Mouse (Mus musculus) CH12.LX (cell line): ENCODE results near the gene Fbxo39. TPM values are rescaled to one million over a fixed set of nuclear protein-coding genes. Genes with fewer than 3 reads are reported as not detected.
A peak's percentile ranks its signal among the peaks of the same experiment; 100 is the strongest.

Source experiments
- DNase-seq: peaks from one replicate; pipeline ENCODE4 v3.0.0-alpha.2; 2013; ENCODE audit errors: extremely low read depth
- H3K27ac ChIP-seq: 2 replicates; pipeline ENCODE4 v1.5.1; 2012; ENCODE audit warnings: low read depth, mild to moderate bottlenecking, control low read depth, moderate library complexity; ENCODE audit not compliant: insufficient read depth
- H3K27me3 ChIP-seq: replicated peaks from 2 replicates; pipeline ENCODE3; 2012; ENCODE audit warnings: inconsistent platforms
- H3K36me3 ChIP-seq, 2 experiments: replicated peaks in 1 of 2; 2 replicates each; pipeline versions ENCODE3 to v1.6.1; 2012; ENCODE audit warnings: inconsistent platforms in 1 of 2, low read length in 1 of 2, mild to moderate bottlenecking in 1 of 2, mixed read lengths in 1 of 2, moderate library complexity in 1 of 2; ENCODE audit not compliant: control insufficient read depth in 1 of 2, insufficient read depth in 1 of 2
- H3K4me1 ChIP-seq, 2 experiments: 2 replicates each; pipeline ENCODE4 v1.6.1; 2012; ENCODE audit warnings: inconsistent platforms in 1 of 2, moderate library complexity in 1 of 2; ENCODE audit not compliant: insufficient read depth in 2 of 2, control insufficient read depth in 1 of 2
- H3K4me2 ChIP-seq: 2 replicates; pipeline ENCODE4 v1.6.1; 2012; ENCODE audit warnings: low read depth, mild to moderate bottlenecking, control low read depth; ENCODE audit not compliant: poor library complexity, insufficient read depth, severe bottlenecking
- H3K4me3 ChIP-seq, 3 experiments: fragments of 150-350 bp in 1 of 3; sonication (generic) in 1 of 3; replicated peaks in 1 of 3; 2 replicates each; pipeline versions ENCODE3 to v1.5.1; 2011 to 2012; ENCODE audit warnings: low read depth in 2 of 3, low read length in 2 of 3, mild to moderate bottlenecking in 2 of 3, moderate library complexity in 2 of 3, control low read depth in 1 of 3, improper control_type of control experiment in 1 of 3, inconsistent platforms in 1 of 3, mixed read lengths in 1 of 3; ENCODE audit not compliant: poor library complexity in 1 of 3
- H3K79me2 ChIP-seq: replicated peaks from 2 replicates; pipeline ENCODE4 v1.6.1; 2012; ENCODE audit warnings: mild to moderate bottlenecking, moderate library complexity; ENCODE audit not compliant: control insufficient read depth, poor library complexity, insufficient read depth, severe bottlenecking; ENCODE audit errors: extremely low read depth
- H3K9ac ChIP-seq: 2 replicates; pipeline ENCODE4 v1.6.1; 2012; ENCODE audit warnings: low read depth, mild to moderate bottlenecking, control low read depth, moderate library complexity; ENCODE audit not compliant: insufficient read depth
- H3K9me3 ChIP-seq: replicated peaks from 2 replicates; pipeline ENCODE3; 2012; ENCODE audit warnings: low read length, inconsistent platforms, mixed read lengths
- CHD2 ChIP-seq: IDR thresholded peaks from 2 replicates; pipeline ENCODE4 v1.6.1; 2011; ENCODE audit warnings: low read length, improper control_type of control experiment
- CTCF ChIP-seq, 2 experiments: IDR thresholded peaks in 1 of 2; conservative IDR thresholded peaks in 1 of 2; 2 replicates each; pipeline ENCODE4 v1.5.1; 2011 to 2012; ENCODE audit warnings: low read depth in 2 of 2, low read length in 2 of 2, improper control_type of control experiment in 1 of 2, inconsistent platforms in 1 of 2, mild to moderate bottlenecking in 1 of 2, moderate library complexity in 1 of 2
- E2F4 ChIP-seq: IDR thresholded peaks from 2 replicates; pipeline ENCODE4 v1.6.1; 2011; ENCODE audit warnings: low read depth, low read length, improper control_type of control experiment; ENCODE audit not compliant: insufficient replicate concordance
- ETS1 ChIP-seq: conservative IDR thresholded peaks from 2 replicates; pipeline ENCODE4 v1.6.1; 2012; ENCODE audit warnings: low read depth, mild to moderate bottlenecking, inconsistent platforms, low read length, improper control_type of control experiment, moderate library complexity
- GABPA ChIP-seq: IDR thresholded peaks from 2 replicates; pipeline ENCODE4 v1.6.1; 2012; ENCODE audit warnings: low read depth, low read length, improper control_type of control experiment, inconsistent platforms; ENCODE audit not compliant: insufficient replicate concordance
- IRF4 ChIP-seq: IDR thresholded peaks from 2 replicates; pipeline ENCODE4 v1.6.1; 2014; ENCODE audit warnings: low read depth, mild to moderate bottlenecking, inconsistent platforms, low read length, improper control_type of control experiment
- MAFK ChIP-seq: IDR thresholded peaks from 2 replicates; pipeline ENCODE4 v1.6.1; 2011; ENCODE audit warnings: low read length, improper control_type of control experiment; ENCODE audit not compliant: insufficient replicate concordance
- MXI1 ChIP-seq: IDR thresholded peaks from 2 replicates; pipeline ENCODE4 v1.6.1; 2011; ENCODE audit warnings: mild to moderate bottlenecking, low read depth, low read length, improper control_type of control experiment
- NELFE ChIP-seq: IDR thresholded peaks from 2 replicates; pipeline ENCODE4 v1.6.1; 2011; ENCODE audit warnings: low read depth, low read length, improper control_type of control experiment
- POLR2A ChIP-seq: IDR thresholded peaks from 2 replicates; pipeline ENCODE4 v1.6.1; 2011; ENCODE audit warnings: low read depth, mild to moderate bottlenecking, improper control_type of control experiment, low read length
- POLR2AphosphoS2 ChIP-seq: IDR thresholded peaks from 2 replicates; pipeline ENCODE4 v1.6.1; 2011; ENCODE audit warnings: low read depth, low read length, improper control_type of control experiment
- RAD21 ChIP-seq: IDR thresholded peaks from 2 replicates; pipeline ENCODE4 v1.6.1; 2011; ENCODE audit warnings: low read depth, mild to moderate bottlenecking, low read length, improper control_type of control experiment, moderate library complexity
- SIN3A ChIP-seq: IDR thresholded peaks from 2 replicates; pipeline ENCODE4 v1.6.1; 2012; ENCODE audit warnings: low read length, improper control_type of control experiment, inconsistent platforms
- SMC3 ChIP-seq: IDR thresholded peaks from 2 replicates; pipeline ENCODE4 v1.6.1; 2011; ENCODE audit warnings: low read depth, low read length, improper control_type of control experiment
- ZC3H11A ChIP-seq: IDR thresholded peaks from 2 replicates; pipeline ENCODE4 v1.6.1; 2012; ENCODE audit warnings: low read depth, mild to moderate bottlenecking, inconsistent platforms, low read length, improper control_type of control experiment
- ZMIZ1 ChIP-seq: IDR thresholded peaks from 2 replicates; pipeline ENCODE4 v1.6.1; 2012; ENCODE audit warnings: low read depth, mild to moderate bottlenecking, inconsistent platforms, low read length, improper control_type of control experiment
- ZNF384 ChIP-seq: IDR thresholded peaks from 2 replicates; pipeline ENCODE4 v1.6.1; 2012; ENCODE audit warnings: low read depth, low read length, improper control_type of control experiment, inconsistent platforms
- dilution Hi-C: fragments of 300-500 bp; cut with MboI; formaldehyde crosslinking; loops from 2 replicates; pipeline ENCODE4 v1.14.3; 2020; ENCODE audit warnings: low sequenced_read_pairs; ENCODE audit not compliant: extremely low pct_unique_long_range_greater_than_20kb, extremely low pct_ligation_motif_present
- in situ Hi-C: fragments of 300-500 bp; cut with MboI; formaldehyde crosslinking; loops from 3 replicates; pipeline ENCODE4 v1.14.3; 2019; ENCODE audit warnings: low sequenced_read_pairs, low pct_ligation_motif_present, low pct_unique_long_range_greater_than_20kb, mixed read lengths
- polyA plus RNA-seq: library from polyadenylated mRNA; unstranded; fragments of >175 nt; gene quantifications from 2 replicates; pipeline ENCODE4 v1.2.1, GENCODE M21; 2012; ENCODE audit warnings: low read depth; ENCODE audit not compliant: insufficient read length
- total RNA-seq, 2 experiments: library from RNA; depleted of rRNA; stranded (reverse); fragments of 300-350 nt in 1 of 2; fragments of >200 nt in 1 of 2; gene quantifications; 2 replicates each; pipeline ENCODE4 v1.2.3; 2012 to 2014

Fbxo39 gene
- total and polyA plus RNA-seq, 3 experiments = 0.13 TPM; not detected in 2

DNA sequence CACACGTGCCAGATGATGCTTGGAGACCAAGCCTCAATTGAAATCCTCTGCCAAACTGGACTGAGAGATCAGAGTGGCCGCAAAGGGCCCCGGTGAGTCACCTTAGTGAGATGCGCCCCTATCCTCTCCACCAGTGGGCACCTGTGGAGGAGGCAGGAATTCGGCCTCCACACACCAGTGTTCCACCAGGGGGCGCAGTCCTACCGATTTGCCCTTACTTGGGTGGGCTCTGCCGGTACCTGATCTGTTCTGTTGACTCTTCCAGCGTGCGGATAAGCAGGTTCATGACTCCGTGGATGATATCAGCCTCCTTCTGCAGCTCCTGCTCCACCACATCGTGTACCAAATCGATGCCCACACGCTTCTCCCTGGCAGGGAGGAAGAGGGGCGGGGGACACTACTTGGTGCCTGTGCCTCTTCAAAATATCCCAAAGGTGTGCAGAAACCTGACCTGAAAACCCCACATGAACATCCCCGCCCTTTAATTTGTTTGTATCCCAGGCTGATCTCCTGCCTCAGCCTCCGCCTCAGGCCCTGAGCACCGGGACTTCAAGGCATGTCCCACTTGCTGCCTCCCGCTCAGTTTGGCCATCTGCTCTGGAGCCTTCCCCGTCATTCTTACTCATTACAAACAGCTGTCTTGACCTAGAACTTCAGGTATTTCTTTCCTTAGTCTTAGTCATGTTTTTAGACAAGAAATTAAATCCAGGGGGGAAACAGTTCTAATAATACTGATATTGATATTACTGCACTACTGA lies 40.9 kb downstream of the Fbxo39 start:
- dilution Hi-C loops = no loop called here
- H3K4me2 ChIP-seq = peak overlapping the region; percentile 65

DNA sequence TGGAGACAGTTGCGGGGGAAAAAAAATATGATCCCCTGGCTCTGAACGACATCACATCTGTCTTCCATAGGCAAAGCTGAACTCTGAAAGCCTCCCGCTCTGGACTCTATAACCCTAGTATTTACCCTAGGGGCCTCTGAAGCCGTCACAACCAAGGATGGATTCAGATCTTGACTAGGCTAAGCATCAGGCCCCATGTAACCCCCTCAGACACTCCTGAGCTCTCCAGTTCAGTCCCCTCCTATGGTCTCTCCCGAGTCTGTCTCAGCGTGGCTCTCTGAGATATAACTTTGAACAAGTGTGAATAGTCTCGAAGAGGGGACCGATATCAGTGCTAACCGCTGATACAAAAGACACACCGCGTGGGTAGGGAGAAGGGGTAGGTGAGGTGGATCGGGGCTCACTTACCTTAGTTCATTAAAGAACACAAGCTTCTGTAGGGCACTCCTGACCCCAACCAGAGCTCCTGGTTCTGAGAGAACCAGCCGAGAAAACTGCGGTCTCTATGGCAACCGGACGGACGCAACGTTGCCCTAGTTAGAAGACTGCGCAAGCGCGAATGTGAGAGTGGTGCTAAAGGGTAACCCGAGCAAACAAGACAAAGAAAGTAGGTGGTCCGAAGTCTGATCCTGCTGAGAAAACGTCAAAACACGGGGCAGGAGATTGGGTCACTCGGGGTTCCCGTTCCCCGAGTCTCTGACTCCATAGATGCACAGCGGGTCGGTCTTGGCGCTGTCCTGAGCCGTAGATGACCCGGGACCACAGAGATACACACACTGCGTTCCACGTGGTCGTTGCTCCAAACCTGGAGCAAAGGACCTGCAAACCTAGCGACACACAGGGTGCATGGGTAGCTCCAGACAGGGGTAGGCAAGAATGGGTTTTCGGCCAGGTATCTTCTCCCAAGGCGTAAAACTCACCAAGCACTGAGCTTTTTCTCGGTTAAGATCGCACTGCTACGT lies 47.4 kb downstream of the Fbxo39 start:
- dilution Hi-C loops (no loop called here), in situ Hi-C loops (no loop called here)
- TF ChIP-seq SMC3 (no peak), CTCF (conservative IDR thresholded peaks at IDR 0.05 in 1 of 2, IDR thresholded peaks at IDR 0.05 in 1 of 2; ENCODE audit: low read depth in 2 of 2, low read length in 2 of 2) (no peak), MAFK (no peak), ZNF384 (no peak), CHD2 (no peak)
- peaks cover 0 to 3% of the 10 kb centered on the region in 2 experiments; a peak in 1 of 4 replicates for H3K4me1 ChIP-seq
- H3K79me2 ChIP-seq = no peaks in the 10 kb centered on the region
- no peak overlapping the region for H3K4me3 ChIP-seq
- no peak overlapping the region for H3K4me2 ChIP-seq
- H3K27me3 ChIP-seq = peaks cover 67% of the 10 kb centered on the region
- DNase-seq = no peak
- no peak overlapping the region for H3K27ac ChIP-seq
- no peaks in the 10 kb centered on the region for H3K9me3 ChIP-seq
- no peak overlapping the region for H3K9ac ChIP-seq
- H3K36me3 ChIP-seq = no peaks in the 10 kb centered on the region

More for the DNA sequence above, 40.9 kb downstream of the Fbxo39 start:
- Histone ChIP-seq H3K4me1 (peaks cover 1 to 4% of the 10 kb centered on the region in 2 experiments; a peak in 2 of 4 replicates), H3K9me3 (no peaks in the 10 kb centered on the region), H3K27me3 (peaks cover 41% of the 10 kb centered on the region), H3K27ac (no peak overlapping the region), H3K9ac (no peak overlapping the region), H3K4me3 (no peak overlapping the region), H3K79me2 (no peaks in the 10 kb centered on the region), H3K36me3 (no peaks in the 10 kb centered on the region)
- in situ Hi-C loops = loop anchor here (5.0 kb wide), 1 partner anchor 187 kb away; no protein-coding TSS in a partner anchor
- DNase-seq = peak; percentile 71
- TF ChIP-seq CTCF (conservative IDR thresholded peaks at IDR 0.05 in 1 of 2, IDR thresholded peaks at IDR 0.05 in 1 of 2; ENCODE audit: low read depth in 2 of 2, low read length in 2 of 2) = peak; percentile 86 to 94
- peak; percentile 97 for TF ChIP-seq SMC3
- peak; percentile 5; the same call in 1 of the 2 replicates for TF ChIP-seq NELFE
- no peak for TF ChIP-seq GABPA
- TF ChIP-seq RAD21 = peak; percentile 77
- TF ChIP-seq IRF4 = no peak

DNA sequence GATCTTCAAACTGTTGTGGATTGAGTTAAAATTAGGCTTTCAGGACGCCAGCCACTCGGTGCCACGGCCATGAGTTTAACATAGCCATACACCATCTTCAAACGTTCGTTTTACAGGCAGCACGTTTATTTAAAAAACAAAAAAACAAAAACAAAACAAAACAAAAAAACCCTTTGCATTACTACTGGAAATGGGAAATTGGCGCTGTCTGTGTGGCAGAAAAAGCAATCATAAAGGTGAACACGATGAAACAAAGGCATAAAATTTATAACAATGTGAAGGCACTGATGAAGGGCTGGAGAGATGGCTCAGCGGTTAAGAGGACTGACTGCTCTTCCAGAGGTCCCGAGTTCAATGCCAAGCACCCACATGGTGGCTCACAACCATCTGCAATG lies 48.1 kb downstream of the Fbxo39 start, which contains the start of gene Tekt1:
TSS of gene Tekt1 (minus strand) at position 96 of the 395 bp plus-strand sequence.
- DNase-seq = no peak
- Histone ChIP-seq H3K9me3 (no peaks in the 10 kb centered on the region), H3K27ac (no peak within 1 kb of the TSS), H3K27me3 (peaks cover 67% of the 10 kb centered on the region), H3K4me3 (no peak within 1 kb of the TSS), H3K4me2 (no peak within 1 kb of the TSS), H3K4me1 (peaks cover 0 to 3% of the 10 kb centered on the region in 2 experiments; a peak in 1 of 4 replicates), H3K36me3 (no peaks in the 10 kb centered on the region), H3K79me2 (no peaks in the 10 kb centered on the region), H3K9ac (no peak within 1 kb of the TSS)
- dilution Hi-C loops (no loop called here), in situ Hi-C loops (no loop called here)
- TF ChIP-seq SIN3A (no peak), MAFK (no peak), POLR2A (no peak), ZMIZ1 (no peak), ETS1 (no peak), POLR2AphosphoS2 (no peak), E2F4 (no peak), ZC3H11A (no peak), MXI1 (no peak), IRF4 (no peak), SMC3 (no peak)
